Mouse (Mus musculus) forebrain, embryonic 11.5 days (tissue): Measurements from ENCODE around the gene Rab1b. TPM values are rescaled to one million over a fixed set of nuclear protein-coding genes. Genes with fewer than 3 reads are reported as not detected.
"Not testable (repeated sequence)": the region's sequence is repeated elsewhere in the genome, so short reads cannot be mapped to it uniquely, and the experiment has no call there.

Source experiments
- ATAC-seq: fragments of 200-750 bp; cut with Nextera tagmentation; replicated peaks from 2 replicates; pipeline ENCODE4 v1.8.0; 2017; ENCODE audit warnings: moderate TSS enrichment; ENCODE audit not compliant: low FRiP score
- DNase-seq: peaks from one replicate; pipeline ENCODE4 v3.0.0-alpha.2; 2017; ENCODE audit warnings: low spot score
- H3K27ac ChIP-seq: fragments of 300-500 bp; sonication (generic); 2 replicates; pipeline ENCODE4 v1.5.1; 2014; ENCODE audit warnings: low read depth, low read length
- H3K27me3 ChIP-seq: fragments of 300-500 bp; sonication (generic); 2 replicates; pipeline ENCODE4 v1.6.1; 2014; ENCODE audit warnings: mild to moderate bottlenecking, low read length, mixed read lengths; ENCODE audit not compliant: control insufficient read depth, insufficient read depth
- H3K36me3 ChIP-seq: fragments of 300-500 bp; sonication (generic); 2 replicates; pipeline ENCODE4 v1.6.1; 2014; ENCODE audit warnings: mild to moderate bottlenecking, low read length, moderate library complexity, mixed read lengths; ENCODE audit not compliant: control insufficient read depth, insufficient read depth
- H3K4me1 ChIP-seq: fragments of 300-500 bp; sonication (generic); replicated peaks from 2 replicates; pipeline ENCODE4 v1.6.1; 2014; ENCODE audit warnings: low read length, mixed read lengths; ENCODE audit not compliant: control insufficient read depth, insufficient read depth
- H3K4me2 ChIP-seq: fragments of 300-500 bp; sonication (generic); 2 replicates; pipeline ENCODE4 v1.6.1; 2014; ENCODE audit warnings: low read depth, mild to moderate bottlenecking, low read length, moderate library complexity, mixed read lengths; ENCODE audit not compliant: severe bottlenecking
- H3K4me3 ChIP-seq: fragments of 300-500 bp; sonication (generic); 2 replicates; pipeline ENCODE4 v1.5.1; 2014; ENCODE audit warnings: low read depth, low read length
- H3K9ac ChIP-seq: fragments of 300-500 bp; sonication (generic); 2 replicates; pipeline ENCODE4 v1.6.1; 2014; ENCODE audit warnings: low read length
- H3K9me3 ChIP-seq: fragments of 300-500 bp; sonication (generic); 2 replicates; pipeline ENCODE4 v1.6.1; 2016; ENCODE audit warnings: low read length, mixed read lengths; ENCODE audit not compliant: control insufficient read depth
- WGBS: fragments of 180-500 bp; shearing (Covaris S2); extraction: QIAGEN DNeasy Blood & Tissue Kit; methylation state at CpG from one replicate; pipeline ENCODE4 v1.1.7; 2014; 5-methylcytosine and 5-hydroxymethylcytosine counted together
- polyA plus RNA-seq: library from polyadenylated mRNA; unstranded; fragments of >200 nt; fragmentation: Nextera tagmentation; extraction: Ambion mirVana; gene quantifications from 2 replicates; pipeline ENCODE4 v1.2.1, GENCODE M21; 2014

Gene Rab1b
- polyA plus RNA-seq: 250 and 262 TPM in 2 replicates

GRCm38 (mm10) chr19:5106731-5107191, at the start of gene Rab1b:
Gene Rab1b (minus strand): TSS chr19:5107072.
- Histone ChIP-seq H3K27me3 (no peaks in the 10 kb centered on the region), H3K9me3 (no peaks in the 10 kb centered on the region), H3K27ac (peak within 1 kb of the TSS; percentile 87), H3K36me3 (peaks cover 12% of the 10 kb centered on the region; the same call in 1 of the 2 replicates), H3K4me3 (peak within 1 kb of the TSS; percentile 63), H3K4me2 (peak within 1 kb of the TSS; percentile 72), H3K4me1 (peaks cover 9% of the 10 kb centered on the region), H3K9ac (peak within 1 kb of the TSS; percentile 91)
- WGBS: under 1% methylated on average over 46 of the region's 46 CpGs
- DNase-seq (peak; percentile 99), ATAC-seq (peak; percentile 96)

- WGBS: 93% methylated on average over 6 of the region's 6 CpGs
- H3K4me2 ChIP-seq: no peak overlapping the region
Measured at GRCm38 (mm10) chr19:5152261-5152660, 45.4 kb upstream of the Rab1b start.

GRCm38 (mm10) chr19:5151741-5152140, 44.9 kb upstream of the Rab1b start:
- Histone ChIP-seq H3K36me3 (no peaks in the 10 kb centered on the region; the same call in 1 of the 2 replicates), H3K4me3 (no peak overlapping the region), H3K27ac (no peak overlapping the region)

More at GRCm38 (mm10) chr19:5152261-5152660, 45.4 kb upstream of the Rab1b start:
- Histone ChIP-seq H3K36me3 (no peaks in the 10 kb centered on the region; the same call in 1 of the 2 replicates), H3K4me3 (no peak overlapping the region), H3K27ac (no peak overlapping the region), H3K9me3 (no peaks in the 10 kb centered on the region), H3K9ac (no peak overlapping the region), H3K27me3 (no peaks in the 10 kb centered on the region), H3K4me1 (no peaks in the 10 kb centered on the region)
- no peak for DNase-seq
- no peak for ATAC-seq

GRCm38 (mm10) chr19:5151331-5151730, 44.5 kb upstream of the Rab1b start:
- Histone ChIP-seq H3K27me3 (no peaks in the 10 kb centered on the region), H3K9me3 (no peaks in the 10 kb centered on the region), H3K9ac (no peak overlapping the region), H3K4me1 (no peaks in the 10 kb centered on the region), H3K27ac (no peak overlapping the region), H3K4me3 (no peak overlapping the region), H3K36me3 (no peaks in the 10 kb centered on the region; the same call in 1 of the 2 replicates), H3K4me2 (no peak overlapping the region)
- no peak for ATAC-seq
- peak; percentile 74 for DNase-seq
- 48% methylated on average over 3 of the region's 3 CpGs for WGBS

More at GRCm38 (mm10) chr19:5151741-5152140, 44.9 kb upstream of the Rab1b start:
- no peaks in the 10 kb centered on the region for H3K4me1 ChIP-seq
- no peaks in the 10 kb centered on the region for H3K27me3 ChIP-seq
- DNase-seq: no peak
- H3K9ac ChIP-seq: no peak overlapping the region
- 85% methylated on average over 5 of the region's 5 CpGs for WGBS
- H3K9me3 ChIP-seq: no peaks in the 10 kb centered on the region
- no peak for ATAC-seq
- no peak overlapping the region for H3K4me2 ChIP-seq

GRCm38 (mm10) chr19:5150358-5150757, 43.5 kb upstream of the Rab1b start:
- no peak for DNase-seq
- no peak overlapping the region for H3K4me3 ChIP-seq
- no peaks in the 10 kb centered on the region; the same call in 1 of the 2 replicates for H3K36me3 ChIP-seq
- no peak for ATAC-seq
- no peaks in the 10 kb centered on the region for H3K27me3 ChIP-seq
- WGBS: 90% methylated on average over 6 of the region's 6 CpGs
- H3K27ac ChIP-seq: no peak overlapping the region
- H3K9ac ChIP-seq: no peak overlapping the region
- H3K9me3 ChIP-seq: no peaks in the 10 kb centered on the region
- H3K4me1 ChIP-seq: no peaks in the 10 kb centered on the region
- no peak overlapping the region for H3K4me2 ChIP-seq

GRCm38 (mm10) chr19:5149041-5149440, 42.2 kb upstream of the Rab1b start:
- DNase-seq, H3K4me3 ChIP-seq, H3K27ac ChIP-seq, H3K27me3 ChIP-seq, H3K36me3 ChIP-seq, H3K9ac ChIP-seq, H3K4me2 ChIP-seq, ATAC-seq, H3K4me1 ChIP-seq, H3K9me3 ChIP-seq: not testable (repeated sequence)
- WGBS: 79% methylated on average over 6 of the region's 6 CpGs

- DNase-seq: peak; percentile 63
- ATAC-seq: no peak
- Histone ChIP-seq H3K27me3 (no peaks in the 10 kb centered on the region), H3K36me3 (no peaks in the 10 kb centered on the region), H3K9me3 (no peaks in the 10 kb centered on the region), H3K4me3 (no peak overlapping the region), H3K4me2 (no peak overlapping the region), H3K27ac (no peak overlapping the region), H3K4me1 (no peaks in the 10 kb centered on the region), H3K9ac (no peak overlapping the region)
- 4% methylated on average over 2 of the region's 2 CpGs for WGBS
Measured at GRCm38 (mm10) chr19:5139640-5140039, 32.8 kb upstream of the Rab1b start.

- 77% methylated on average over 4 of the region's 4 CpGs for WGBS
Measured at GRCm38 (mm10) chr19:5131237-5131636, 24.4 kb upstream of the Rab1b start.

GRCm38 (mm10) chr19:5129770-5130169, 22.9 kb upstream of the Rab1b start:
- Histone ChIP-seq H3K4me2 (no peak overlapping the region), H3K27me3 (no peaks in the 10 kb centered on the region), H3K4me1 (no peaks in the 10 kb centered on the region), H3K9ac (no peak overlapping the region), H3K4me3 (no peak overlapping the region), H3K9me3 (no peaks in the 10 kb centered on the region), H3K27ac (no peak overlapping the region), H3K36me3 (no peaks in the 10 kb centered on the region)
- DNase-seq (no peak), ATAC-seq (no peak)
- WGBS: 37% methylated on average over 1 of the region's 1 CpGs

More at GRCm38 (mm10) chr19:5131237-5131636, 24.4 kb upstream of the Rab1b start:
- DNase-seq (no peak), ATAC-seq (no peak)
- Histone ChIP-seq H3K9ac (no peak overlapping the region), H3K27me3 (no peaks in the 10 kb centered on the region), H3K4me1 (no peaks in the 10 kb centered on the region), H3K36me3 (no peaks in the 10 kb centered on the region), H3K9me3 (no peaks in the 10 kb centered on the region), H3K4me2 (no peak overlapping the region), H3K4me3 (no peak overlapping the region), H3K27ac (no peak overlapping the region)
